In the genomic region with DNA sequence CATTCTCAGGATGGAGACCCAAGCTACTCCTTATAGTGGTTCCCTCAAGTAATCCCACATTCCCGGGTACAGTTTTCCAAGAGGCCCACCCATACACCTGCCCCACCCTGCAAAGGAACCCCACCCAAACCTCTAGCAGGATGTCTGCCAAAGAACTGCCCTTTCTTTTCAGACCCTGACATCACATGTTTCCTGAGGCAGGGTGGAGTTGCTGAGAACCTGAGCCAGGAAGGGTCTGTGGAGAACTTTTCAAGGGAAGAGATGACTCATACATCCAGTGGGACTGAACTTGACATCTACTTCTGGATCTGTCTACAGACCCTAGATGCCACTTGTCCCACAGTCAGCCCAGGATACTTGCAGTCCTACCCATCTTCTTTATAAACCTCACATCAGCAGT, we compare ENCODE assay signal across 12 mouse cellular contexts. TPM values are rescaled to one million over a fixed set of nuclear protein-coding genes. Genes with fewer than 3 reads are reported as not detected.
A peak's percentile ranks its signal among the peaks of the same experiment; 100 is the strongest.
DNase-seq lines count a peak whose midpoint lies in the region.
"Had no signal": no experiment of that assay in that cellular context is flagged by ENCODE, and none has a peak within 500 bp of the region (broad histone marks: within the 10 kb centered on the region; RNA-seq: fewer than 3 reads in every experiment).

No protein-coding gene starts in this region.

- DNase-seq in gastrocnemius, adult 18-20 months (ENCODE audit: low spot score), result peak; percentile 1
- DNase-seq in gastrocnemius, adult 8-10 months (ENCODE audit: low spot score in 2 of 2), result no peak
- peak; percentile 5 for DNase-seq in kidney, postnatal 10 days
- no peak for DNase-seq in kidney, adult 18-20 months
- peak; percentile 8 for DNase-seq in R1 (ENCODE audit: low read depth, low spot score)
- peak; percentile 0 for DNase-seq in lung, postnatal 14 days
- DNase-seq in urinary bladder, postnatal 25 days (ENCODE audit: low spot score), result no peak
- no peak for DNase-seq in spleen, adult 12 weeks (ENCODE audit: low spot score)
- DNase-seq: cerebellum, adult 9-11 months; forebrain, postnatal 0 days; gastrocnemius, postnatal 25 days; thymus, postnatal 4 days had no signal

RNA-seq across cellular contexts. Expression of gene Bmp15, which starts 2.8 kb away (rescaled TPM):
- not detected for total RNA-seq in gastrocnemius, adult 18-20 months (2021)
- not detected for total RNA-seq in gastrocnemius, adult 8-10 months (2022)
- total RNA-seq: gastrocnemius, postnatal 25 days had no signal

Comparison
In these comparisons a context has a peak if more than half of its experiments do, and no peak if none do; other contexts are left out.
1. DNase-seq: peak in gastrocnemius, adult 18-20 months (single experiment), kidney, postnatal 10 days (single experiment), R1 (single experiment) and lung, postnatal 14 days (single experiment); none in gastrocnemius, adult 8-10 months (0 of 2), kidney, adult 18-20 months (single experiment), urinary bladder, postnatal 25 days (single experiment) and spleen, adult 12 weeks (single experiment).